Mouse (Mus musculus) liver, adult 2 months (tissue): Measurements from ENCODE around the gene Cdhr2. TPM values are rescaled to one million over a fixed set of nuclear protein-coding genes. Genes with fewer than 3 reads are reported as not detected.

Experiments used
- DNase-seq: peaks from one replicate; pipeline ENCODE4 v3.0.0-alpha.2; 2011; ENCODE audit warnings: low read depth, low spot score; ENCODE audit errors: extremely low read depth
- H3K27ac ChIP-seq: fragments of 200-500 bp; replicated peaks from 2 replicates; pipeline ENCODE4 v1.5.1; 2012; ENCODE audit warnings: low read depth, mild to moderate bottlenecking, control low read depth, inconsistent platforms, low read length; ENCODE audit not compliant: insufficient read depth
- H3K27me3 ChIP-seq: fragments of 200-500 bp; 2 replicates; pipeline ENCODE4 v1.6.1; 2012; ENCODE audit warnings: mild to moderate bottlenecking, moderate library complexity, low read length, inconsistent platforms; ENCODE audit not compliant: control insufficient read depth, insufficient read depth
- H3K36me3 ChIP-seq: fragments of 200-500 bp; 2 replicates; pipeline ENCODE4 v1.6.1; 2012; ENCODE audit warnings: low read length, inconsistent platforms; ENCODE audit not compliant: control insufficient read depth, insufficient read depth
- H3K4me1 ChIP-seq: fragments of 200-500 bp; 2 replicates; pipeline ENCODE4 v1.6.1; 2011; ENCODE audit warnings: low read length; ENCODE audit not compliant: control insufficient read depth, insufficient read depth
- H3K4me3 ChIP-seq: fragments of 200-500 bp; 2 replicates; pipeline ENCODE4 v1.5.1; 2011; ENCODE audit warnings: low read depth, mild to moderate bottlenecking, control low read depth, low read length, moderate library complexity; ENCODE audit not compliant: insufficient read depth
- H3K79me2 ChIP-seq: fragments of 200-500 bp; 2 replicates; pipeline ENCODE4 v1.6.1; 2012; ENCODE audit warnings: inconsistent platforms, mild to moderate bottlenecking, low read length, moderate library complexity; ENCODE audit not compliant: control insufficient read depth, insufficient read depth
- H3K9ac ChIP-seq: fragments of 200-500 bp; 2 replicates; pipeline ENCODE4 v1.6.1; 2012; ENCODE audit warnings: low read depth, mild to moderate bottlenecking, control low read depth, inconsistent platforms, low read length
- CTCF ChIP-seq: fragments of 200-500 bp; IDR thresholded peaks from 2 replicates; pipeline ENCODE4 v1.5.1; 2011; ENCODE audit warnings: low read depth, low read length, control low read depth
- POLR2A ChIP-seq: fragments of 200-500 bp; IDR thresholded peaks from 2 replicates; pipeline ENCODE4 v1.6.1; 2011; ENCODE audit warnings: low read length, control low read depth; ENCODE audit not compliant: insufficient read depth; ENCODE audit errors: extremely low read depth
- WGBS: fragments of 180-500 bp; shearing (Covaris S2); methylation state at CpG from one replicate; pipeline ENCODE4 v1.1.7; 2018; 5-methylcytosine and 5-hydroxymethylcytosine counted together
- polyA plus RNA-seq: library from polyadenylated mRNA; depleted of rRNA; stranded (reverse); fragments of >200 nt; gene quantifications from 2 replicates; pipeline ENCODE4 v1.2.3, GENCODE M21; 2012
- total RNA-seq: library from RNA; depleted of rRNA; stranded (reverse); fragments of >200 nt; gene quantifications from 2 replicates; pipeline ENCODE4 v1.2.3, GENCODE M21; 2014

Gene Cdhr2
- total and polyA plus RNA-seq, 2 experiments: under 0.01 to 0.18 TPM

GRCm38 (mm10) chr13:54760906-54761305, 59.6 kb downstream of the Cdhr2 start:
- Histone ChIP-seq H3K27ac (no peak overlapping the region), H3K36me3 (no peaks in the 10 kb centered on the region), H3K27me3 (peaks cover 9% of the 10 kb centered on the region), H3K4me1 (no peaks in the 10 kb centered on the region), H3K79me2 (no peaks in the 10 kb centered on the region), H3K4me3 (no peak overlapping the region), H3K9ac (no peak overlapping the region)
- DNase-seq: no peak
- 83% methylated on average over 7 of the region's 7 CpGs for WGBS
- no peak for TF ChIP-seq POLR2A
- TF ChIP-seq CTCF: no peak

GRCm38 (mm10) chr13:54765281-54766191, 64.3 kb downstream of the Cdhr2 start:
- Histone ChIP-seq H3K27ac (no peak overlapping the region), H3K4me3 (no peak overlapping the region), H3K27me3 (peaks cover 17% of the 10 kb centered on the region), H3K4me1 (no peaks in the 10 kb centered on the region), H3K79me2 (no peaks in the 10 kb centered on the region), H3K36me3 (no peaks in the 10 kb centered on the region), H3K9ac (no peak overlapping the region)
- WGBS: 7% methylated on average over 44 of the region's 44 CpGs
- no peak for TF ChIP-seq CTCF
- TF ChIP-seq POLR2A: no peak
- no peak for DNase-seq

GRCm38 (mm10) chr13:54766192-54766768, 65.0 kb downstream of the Cdhr2 start, which contains the start of gene Sncb:
Gene Sncb, minus strand, starts transcription at chr13:54766595.
- no peak within 1 kb of the TSS for H3K27ac ChIP-seq
- H3K9ac ChIP-seq: no peak within 1 kb of the TSS
- no peaks in the 10 kb centered on the region for H3K79me2 ChIP-seq
- peaks cover 17% of the 10 kb centered on the region for H3K27me3 ChIP-seq
- no peaks in the 10 kb centered on the region for H3K4me1 ChIP-seq
- TF ChIP-seq POLR2A: no peak
- TF ChIP-seq CTCF: peak; percentile 30; the same call in 1 of the 2 replicates
- no peak within 1 kb of the TSS for H3K4me3 ChIP-seq
- H3K36me3 ChIP-seq: no peaks in the 10 kb centered on the region
- 3% methylated on average over 35 of the region's 35 CpGs for WGBS
- no peak for DNase-seq

GRCm38 (mm10) chr13:54767012-54767411, 65.8 kb downstream of the Cdhr2 start:
- H3K79me2 ChIP-seq: no peaks in the 10 kb centered on the region
- H3K4me1 ChIP-seq: no peaks in the 10 kb centered on the region
- no peak overlapping the region for H3K9ac ChIP-seq
- DNase-seq: no peak
- WGBS: 76% methylated on average over 4 of the region's 4 CpGs
- H3K4me3 ChIP-seq: no peak overlapping the region
- TF ChIP-seq CTCF (no peak), POLR2A (no peak)
- no peak overlapping the region for H3K27ac ChIP-seq
- H3K36me3 ChIP-seq: no peaks in the 10 kb centered on the region
- peaks cover 17% of the 10 kb centered on the region for H3K27me3 ChIP-seq

GRCm38 (mm10) chr13:54780592-54780991, 79.3 kb downstream of the Cdhr2 start:
- H3K4me1 ChIP-seq: no peaks in the 10 kb centered on the region
- H3K36me3 ChIP-seq: no peaks in the 10 kb centered on the region
- no peak for TF ChIP-seq POLR2A
- no peak for TF ChIP-seq CTCF
- H3K27me3 ChIP-seq: no peaks in the 10 kb centered on the region
- WGBS: 84% methylated on average over 3 of the region's 3 CpGs
- no peak overlapping the region for H3K4me3 ChIP-seq
- H3K27ac ChIP-seq: no peak overlapping the region
- no peaks in the 10 kb centered on the region for H3K79me2 ChIP-seq
- no peak overlapping the region for H3K9ac ChIP-seq
- DNase-seq: no peak

GRCm38 (mm10) chr13:54781086-54781485, 79.8 kb downstream of the Cdhr2 start:
- no peaks in the 10 kb centered on the region for H3K27me3 ChIP-seq
- no peak overlapping the region for H3K4me3 ChIP-seq
- H3K36me3 ChIP-seq: no peaks in the 10 kb centered on the region
- DNase-seq: no peak
- no peak overlapping the region for H3K9ac ChIP-seq
- 79% methylated on average over 3 of the region's 3 CpGs for WGBS
- H3K79me2 ChIP-seq: no peaks in the 10 kb centered on the region
- no peak overlapping the region for H3K27ac ChIP-seq
- H3K4me1 ChIP-seq: no peaks in the 10 kb centered on the region
- no peak for TF ChIP-seq CTCF
- no peak for TF ChIP-seq POLR2A
